Mouse (Mus musculus): ENCODE results near the gene Gstt1. TPM values are rescaled to one million over a fixed set of nuclear protein-coding genes. Genes with fewer than 3 reads are reported as not detected.
"Not testable (repeated sequence)": the region's sequence is repeated elsewhere in the genome, so short reads cannot be mapped to it uniquely, and the experiment has no call there.

The Gstt1 gene
- polyA plus RNA-seq, 1 experiment from 2014 or later = 11.6 TPM

DNA sequence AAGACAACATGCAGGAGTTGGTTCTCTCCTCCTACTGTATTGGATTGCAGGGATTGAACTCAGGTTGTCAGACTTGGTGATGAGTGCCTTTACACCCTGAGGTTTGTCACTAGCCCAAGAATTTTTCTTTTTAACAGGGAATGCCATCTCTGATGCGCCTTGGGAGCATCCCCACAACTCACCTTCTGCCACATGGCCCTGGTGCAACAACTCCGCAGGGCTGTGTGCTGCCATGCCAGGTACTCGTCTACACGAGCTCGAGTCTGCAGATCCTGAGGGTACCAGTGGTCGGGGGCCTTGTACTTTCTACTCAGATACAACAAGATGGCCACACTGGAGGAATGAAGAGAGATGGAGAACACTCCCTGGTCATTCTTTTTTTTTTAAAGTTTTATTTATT, 21.8 kb downstream of the Gstt1 start:
- DNase-seq (ENCODE audit: low spot score) = no peak
- 89% methylated on average over 6 of the region's 6 CpGs for WGBS
- ATAC-seq (replicated peaks; ENCODE audit: low FRiP score, low TSS enrichment, low read depth) = no peak
- no peaks in the 10 kb centered on the region for H3K9me3 ChIP-seq (ENCODE audit: control insufficient read depth, low read length)
- no peak overlapping the region for H3K4me2 ChIP-seq (ENCODE audit: low read length)
- H3K9ac ChIP-seq (ENCODE audit: low read length) = no peak overlapping the region
- H3K36me3 ChIP-seq (ENCODE audit: control insufficient read depth, insufficient read depth, low read length) = no peaks in the 10 kb centered on the region
- no peak overlapping the region for H3K4me3 ChIP-seq (ENCODE audit: low read depth, low read length)
- 0 out of 2 replicates have a peak, but pooled peaks cover 3% of the 10 kb centered on the region for H3K27me3 ChIP-seq (replicated peaks; ENCODE audit: control insufficient read depth, insufficient read depth, low read length)
- H3K4me1 ChIP-seq (replicated peaks; ENCODE audit: control insufficient read depth, insufficient read depth, low read length) = peaks cover 5% of the 10 kb centered on the region; the same call in 1 of the 2 replicates
- no peak overlapping the region for H3K27ac ChIP-seq (ENCODE audit: low read depth)

- DNase-seq (ENCODE audit: low spot score) (no peak), ATAC-seq (replicated peaks; ENCODE audit: low FRiP score, low TSS enrichment, low read depth) (no peak)
- Histone ChIP-seq H3K36me3 (ENCODE audit: control insufficient read depth, insufficient read depth, low read length) (no peaks in the 10 kb centered on the region), H3K4me3 (ENCODE audit: low read depth, low read length) (no peak overlapping the region), H3K9ac (ENCODE audit: low read length) (no peak overlapping the region), H3K9me3 (ENCODE audit: control insufficient read depth, low read length) (no peaks in the 10 kb centered on the region), H3K4me2 (ENCODE audit: low read length) (no peak overlapping the region), H3K27me3 (replicated peaks; ENCODE audit: control insufficient read depth, insufficient read depth, low read length) (no peaks in the 10 kb centered on the region), H3K4me1 (replicated peaks; ENCODE audit: control insufficient read depth, insufficient read depth, low read length) (peaks cover 5% of the 10 kb centered on the region; the same call in 1 of the 2 replicates), H3K27ac (ENCODE audit: low read depth) (no peak overlapping the region)
- WGBS = 88% methylated on average over 9 of the region's 9 CpGs
Observed at GRCm38 (mm10) chr10:75774587-75774986, 23.8 kb downstream of the Gstt1 start.

GRCm38 (mm10) chr10:75774102-75774501, 24.3 kb downstream of the Gstt1 start:
- DNase-seq (ENCODE audit: low spot score) (no peak), ATAC-seq (replicated peaks; ENCODE audit: low FRiP score, low TSS enrichment, low read depth) (no peak)
- H3K9me3 ChIP-seq (ENCODE audit: control insufficient read depth, low read length) = no peaks in the 10 kb centered on the region
- no peak overlapping the region for H3K9ac ChIP-seq (ENCODE audit: low read length)
- H3K4me2 ChIP-seq (ENCODE audit: low read length) = no peak overlapping the region
- H3K27me3 ChIP-seq (replicated peaks; ENCODE audit: control insufficient read depth, insufficient read depth, low read length) = no peaks in the 10 kb centered on the region
- H3K4me3 ChIP-seq (ENCODE audit: low read depth, low read length) = no peak overlapping the region
- no peaks in the 10 kb centered on the region for H3K36me3 ChIP-seq (ENCODE audit: control insufficient read depth, insufficient read depth, low read length)
- H3K4me1 ChIP-seq (replicated peaks; ENCODE audit: control insufficient read depth, insufficient read depth, low read length) = peaks cover 5% of the 10 kb centered on the region; the same call in 1 of the 2 replicates
- no peak overlapping the region for H3K27ac ChIP-seq (ENCODE audit: low read depth)
- 89% methylated on average over 5 of the region's 5 CpGs for WGBS

GRCm38 (mm10) chr10:75772795-75773664, 25.4 kb downstream of the Gstt1 start, which contains the start of gene Ddt:
Ddt (minus strand) TSS chr10:75773414.
- Histone ChIP-seq H3K9me3 (ENCODE audit: control insufficient read depth, low read length) (no peaks in the 10 kb centered on the region), H3K4me3 (ENCODE audit: low read depth, low read length) (peak within 1 kb of the TSS; percentile 64), H3K27me3 (replicated peaks; ENCODE audit: control insufficient read depth, insufficient read depth, low read length) (no peaks in the 10 kb centered on the region), H3K4me1 (replicated peaks; ENCODE audit: control insufficient read depth, insufficient read depth, low read length) (peaks cover 5% of the 10 kb centered on the region; the same call in 1 of the 2 replicates), H3K9ac (ENCODE audit: low read length) (peak within 1 kb of the TSS; percentile 57), H3K27ac (ENCODE audit: low read depth) (no peak within 1 kb of the TSS), H3K36me3 (ENCODE audit: control insufficient read depth, insufficient read depth, low read length) (no peaks in the 10 kb centered on the region), H3K4me2 (ENCODE audit: low read length) (peak within 1 kb of the TSS; percentile 89)
- DNase-seq (ENCODE audit: low spot score) (peak; percentile 93), ATAC-seq (replicated peaks; ENCODE audit: low FRiP score, low TSS enrichment, low read depth) (peak; percentile 94)
- WGBS = under 1% methylated on average over 44 of the region's 47 CpGs

- H3K9ac ChIP-seq (ENCODE audit: low read length); ATAC-seq (replicated peaks; ENCODE audit: low FRiP score, low TSS enrichment, low read depth): not testable (repeated sequence)
- WGBS = 26% methylated on average over 5 of the region's 5 CpGs
Observed at GRCm38 (mm10) chr10:75767756-75768155, 30.6 kb downstream of the Gstt1 start.

DNA sequence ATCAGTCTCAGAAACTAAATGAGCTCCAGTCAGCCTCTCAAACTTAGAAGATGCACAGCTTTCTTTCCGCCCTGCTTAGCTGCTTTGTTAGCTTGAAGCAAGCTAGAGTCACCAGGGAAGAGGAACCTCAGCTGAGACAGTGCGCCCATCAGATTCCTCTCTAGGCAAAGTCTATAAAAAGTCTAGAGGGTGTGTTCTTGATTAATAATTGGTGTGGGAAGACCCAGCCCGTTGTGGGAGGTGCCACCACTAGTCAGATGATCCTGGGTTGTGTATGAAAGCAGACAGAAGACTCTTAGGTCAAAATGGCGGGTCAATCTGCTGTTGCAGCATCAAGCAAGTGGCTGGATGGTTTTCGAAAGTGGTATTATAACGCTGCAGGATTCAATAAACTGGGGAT, 31.5 kb downstream of the Gstt1 start:
- Histone ChIP-seq H3K27ac (ENCODE audit: low read depth) (no peak overlapping the region), H3K27me3 (replicated peaks; ENCODE audit: control insufficient read depth, insufficient read depth, low read length) (no peaks in the 10 kb centered on the region), H3K4me3 (ENCODE audit: low read depth, low read length) (no peak overlapping the region), H3K4me1 (replicated peaks; ENCODE audit: control insufficient read depth, insufficient read depth, low read length) (peaks cover 5% of the 10 kb centered on the region; the same call in 1 of the 2 replicates), H3K9me3 (ENCODE audit: control insufficient read depth, low read length) (no peaks in the 10 kb centered on the region), H3K36me3 (ENCODE audit: control insufficient read depth, insufficient read depth, low read length) (no peaks in the 10 kb centered on the region), H3K9ac (ENCODE audit: low read length) (no peak overlapping the region), H3K4me2 (ENCODE audit: low read length) (no peak overlapping the region)
- ATAC-seq (replicated peaks; ENCODE audit: low FRiP score, low TSS enrichment, low read depth) = no peak
- no peak for DNase-seq (ENCODE audit: low spot score)
- WGBS = 88% methylated on average over 6 of the region's 6 CpGs

More at GRCm38 (mm10) chr10:75767756-75768155, 30.6 kb downstream of the Gstt1 start:
- not testable (repeated sequence) for H3K36me3 ChIP-seq (ENCODE audit: control insufficient read depth, insufficient read depth, low read length); DNase-seq (ENCODE audit: low spot score); H3K27me3 ChIP-seq (replicated peaks; ENCODE audit: control insufficient read depth, insufficient read depth, low read length); H3K9me3 ChIP-seq (ENCODE audit: control insufficient read depth, low read length); H3K4me3 ChIP-seq (ENCODE audit: low read depth, low read length); H3K4me2 ChIP-seq (ENCODE audit: low read length); H3K4me1 ChIP-seq (replicated peaks; ENCODE audit: control insufficient read depth, insufficient read depth, low read length); H3K27ac ChIP-seq (ENCODE audit: low read depth)

DNA sequence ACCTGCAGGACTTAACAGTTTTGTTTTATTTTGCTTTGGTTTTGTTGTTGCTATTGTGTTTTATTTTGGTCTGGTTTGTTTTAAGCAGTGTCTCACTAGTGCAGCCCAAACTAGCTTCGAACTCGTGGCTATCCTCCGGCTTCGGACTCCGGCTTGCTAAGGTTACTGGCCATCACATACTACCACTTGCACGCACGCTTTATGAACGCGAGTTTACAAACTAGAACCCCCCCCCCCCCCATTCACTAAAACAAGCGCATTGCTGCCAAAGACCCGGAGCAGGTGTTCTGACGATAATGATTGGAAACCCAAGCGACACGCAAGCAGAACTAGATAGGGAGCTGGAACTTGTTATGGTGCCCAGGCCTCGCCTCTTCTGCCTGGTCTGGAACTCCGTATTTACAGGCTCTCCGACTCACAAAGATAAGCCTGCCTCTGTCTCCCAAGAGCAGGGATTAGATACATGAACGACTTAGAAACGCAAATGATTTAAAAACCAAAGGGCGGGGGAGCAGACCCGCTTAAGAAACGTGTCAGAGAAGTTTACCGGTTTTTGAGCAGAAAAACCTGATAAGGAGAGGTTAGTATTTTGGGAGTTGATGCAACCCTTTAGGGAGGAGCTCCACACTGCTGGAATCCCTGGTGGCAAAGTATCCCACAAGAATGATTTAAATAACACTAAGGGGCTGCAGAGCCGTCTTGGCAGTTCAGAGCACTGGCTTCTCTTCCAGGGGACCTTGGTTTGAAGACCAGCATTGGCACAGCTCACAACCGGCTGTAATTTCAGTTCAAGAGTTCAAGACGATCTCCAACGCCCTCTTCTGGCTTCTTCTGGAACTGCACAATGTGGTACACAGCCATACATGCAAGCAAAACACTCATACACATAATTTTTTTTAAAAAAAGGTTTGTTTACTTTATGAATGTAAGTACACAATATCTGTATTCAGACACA, 33.6 kb downstream of the Gstt1 start:
- Histone ChIP-seq H3K4me3 (ENCODE audit: low read depth, low read length) (peak overlapping the region; percentile 96), H3K4me1 (replicated peaks; ENCODE audit: control insufficient read depth, insufficient read depth, low read length) (peaks cover 5% of the 10 kb centered on the region; the same call in 1 of the 2 replicates), H3K27ac (ENCODE audit: low read depth) (peak overlapping the region; percentile 52), H3K9ac (ENCODE audit: low read length) (peak overlapping the region; percentile 82), H3K4me2 (ENCODE audit: low read length) (peak overlapping the region; percentile 95), H3K36me3 (ENCODE audit: control insufficient read depth, insufficient read depth, low read length) (no peaks in the 10 kb centered on the region), H3K9me3 (ENCODE audit: control insufficient read depth, low read length) (no peaks in the 10 kb centered on the region), H3K27me3 (replicated peaks; ENCODE audit: control insufficient read depth, insufficient read depth, low read length) (no peaks in the 10 kb centered on the region)
- DNase-seq (ENCODE audit: low spot score) = peak; percentile 91
- ATAC-seq (replicated peaks; ENCODE audit: low FRiP score, low TSS enrichment, low read depth) = peak; percentile 52
- 1% methylated on average over 27 of the region's 27 CpGs for WGBS

Data from intestine, embryonic 14.5 days (tissue).